Mouse (Mus musculus) kidney, postnatal 0 days (tissue): ENCODE results near the gene Iqsec1. TPM values are rescaled to one million over a fixed set of nuclear protein-coding genes. Genes with fewer than 3 reads are reported as not detected.

Experiments used
- ATAC-seq: fragments of 200-750 bp; cut with Nextera tagmentation; replicated peaks from 2 replicates; pipeline ENCODE4 v1.8.0; 2017; ENCODE audit warnings: low read depth, moderate number of reproducible peaks, moderate TSS enrichment, moderate library complexity; ENCODE audit not compliant: low FRiP score
- DNase-seq: peaks from one replicate; pipeline ENCODE4 v3.0.0-alpha.2; 2016; ENCODE audit warnings: low spot score
- H3K27ac ChIP-seq: fragments of 300-500 bp; sonication (generic); 2 replicates; pipeline ENCODE4 v1.5.1; 2014; ENCODE audit warnings: mild to moderate bottlenecking
- H3K27me3 ChIP-seq: fragments of 300-500 bp; sonication (generic); 2 replicates; pipeline ENCODE4 v1.6.1; 2014; ENCODE audit warnings: low read length, mixed read lengths; ENCODE audit not compliant: insufficient read depth
- H3K36me3 ChIP-seq: fragments of 300-500 bp; sonication (generic); 2 replicates; pipeline ENCODE4 v1.6.1; 2014; ENCODE audit warnings: low read length, mixed read lengths; ENCODE audit not compliant: insufficient read depth
- H3K4me1 ChIP-seq: fragments of 300-500 bp; sonication (generic); replicated peaks from 2 replicates; pipeline ENCODE4 v1.6.1; 2014; ENCODE audit warnings: antibody characterized with exemption, low read length, mixed read lengths; ENCODE audit not compliant: insufficient read depth
- H3K4me2 ChIP-seq: fragments of 300-500 bp; sonication (generic); 2 replicates; pipeline ENCODE4 v1.6.1; 2014; ENCODE audit warnings: mild to moderate bottlenecking, low read length, moderate library complexity, mixed read lengths
- H3K4me3 ChIP-seq: fragments of 300-500 bp; sonication (generic); replicated peaks from 2 replicates; pipeline ENCODE4 v1.5.1; 2014; ENCODE audit warnings: low read depth, low read length
- H3K9ac ChIP-seq: fragments of 300-500 bp; sonication (generic); 2 replicates; pipeline ENCODE4 v1.6.1; 2014; ENCODE audit warnings: low read depth, low read length
- H3K9me3 ChIP-seq: fragments of 300-500 bp; sonication (generic); replicated peaks from 2 replicates; pipeline ENCODE4 v1.6.1; 2016; ENCODE audit warnings: low read length, inconsistent platforms, mixed read lengths
- CTCF ChIP-seq: IDR thresholded peaks from 2 replicates; pipeline ENCODE4 v1.5.1; 2016; ENCODE audit warnings: antibody characterized with exemption, low read depth, mild to moderate bottlenecking, moderate library complexity
- WGBS: fragments of 180-500 bp; shearing (Covaris S2); extraction: QIAGEN DNeasy Blood & Tissue Kit; methylation state at CpG from one replicate; pipeline ENCODE4 v1.1.7; 2014; 5-methylcytosine and 5-hydroxymethylcytosine counted together
- polyA plus RNA-seq: library from polyadenylated mRNA; unstranded; fragments of >200 nt; fragmentation: Nextera tagmentation; extraction: Ambion mirVana; gene quantifications from 2 replicates; pipeline ENCODE4 v1.2.1, GENCODE M21; 2015

Iqsec1 gene
- polyA plus RNA-seq, 1 experiment from 2014 or later, result 12.3 TPM

DNA sequence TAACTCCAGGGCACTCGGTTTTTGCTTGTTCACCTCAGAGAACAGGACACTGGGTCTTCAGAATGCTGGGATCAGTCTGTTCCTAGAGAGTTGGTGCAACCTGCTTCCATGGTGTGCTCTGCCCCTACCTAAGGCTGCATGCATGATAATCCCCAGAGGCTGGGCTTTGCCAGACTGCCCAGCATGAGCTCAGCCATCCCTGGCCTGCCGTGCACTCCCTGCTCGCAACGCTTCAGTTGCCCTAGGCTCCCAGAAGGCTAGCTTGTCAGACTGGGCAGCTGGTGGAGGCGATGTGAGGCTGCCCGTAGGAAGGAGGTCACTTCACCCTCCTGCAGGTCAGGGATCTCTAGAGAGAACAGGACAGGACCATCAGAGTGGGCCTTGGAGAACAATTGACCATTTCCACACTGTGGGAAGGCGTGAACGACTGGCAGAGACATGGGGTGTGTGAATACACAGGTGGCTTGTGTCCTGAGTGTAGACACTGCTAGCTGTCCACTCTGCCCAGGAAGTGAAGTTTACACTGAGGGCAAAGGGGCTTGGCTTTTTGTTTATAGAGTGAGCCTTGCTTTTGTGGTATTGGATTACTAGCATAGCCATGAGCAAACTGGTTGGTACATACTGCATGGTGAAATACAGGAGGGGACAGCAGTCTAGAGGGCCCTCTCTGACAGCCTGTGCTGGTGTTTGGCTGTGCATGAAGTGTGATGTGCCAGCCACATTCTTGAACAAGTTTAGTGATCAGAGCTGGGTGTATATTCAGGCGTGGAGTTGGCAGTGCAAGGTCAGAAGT lies 367.5 kb downstream of the Iqsec1 start:
- Histone ChIP-seq H3K4me1 (peaks cover 26% of the 10 kb centered on the region), H3K27ac (peak overlapping the region; percentile 72), H3K9ac (no peak overlapping the region), H3K9me3 (no peaks in the 10 kb centered on the region), H3K36me3 (no peaks in the 10 kb centered on the region), H3K4me3 (no peak overlapping the region), H3K27me3 (no peaks in the 10 kb centered on the region), H3K4me2 (no peak overlapping the region)
- peak; percentile 80 for ATAC-seq
- WGBS, result 32% methylated on average over 9 of the region's 9 CpGs
- DNase-seq, result peak; percentile 82
- no peak for TF ChIP-seq CTCF

DNA sequence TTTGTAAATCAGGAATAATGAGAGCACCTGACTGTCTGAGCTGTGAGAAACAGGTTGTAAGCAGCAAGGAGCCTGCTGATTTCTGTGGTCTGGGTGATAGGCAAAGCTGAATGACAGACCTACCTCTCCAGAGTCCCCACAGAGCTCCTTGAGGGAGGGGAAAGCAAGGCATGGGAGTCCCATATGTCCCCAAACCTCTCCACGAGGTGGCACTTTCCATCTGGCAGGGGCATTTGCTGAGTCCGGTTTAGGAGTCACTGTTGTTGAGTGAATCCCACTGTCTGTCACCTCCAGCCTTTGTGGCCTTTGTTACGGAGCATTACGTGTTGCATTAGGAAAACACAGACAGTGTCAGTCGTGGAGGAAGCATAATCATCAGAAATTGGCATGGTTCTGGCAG lies 368.5 kb downstream of the Iqsec1 start:
- H3K4me2 ChIP-seq, result no peak overlapping the region
- H3K27ac ChIP-seq, result no peak overlapping the region
- WGBS, result 61% methylated on average over 5 of the region's 5 CpGs
- H3K27me3 ChIP-seq, result no peaks in the 10 kb centered on the region
- no peak for TF ChIP-seq CTCF
- no peak overlapping the region for H3K9ac ChIP-seq
- DNase-seq, result no peak
- H3K4me1 ChIP-seq, result peaks cover 21% of the 10 kb centered on the region
- H3K4me3 ChIP-seq, result no peak overlapping the region
- H3K9me3 ChIP-seq, result no peaks in the 10 kb centered on the region
- ATAC-seq, result no peak
- H3K36me3 ChIP-seq, result no peaks in the 10 kb centered on the region

DNA sequence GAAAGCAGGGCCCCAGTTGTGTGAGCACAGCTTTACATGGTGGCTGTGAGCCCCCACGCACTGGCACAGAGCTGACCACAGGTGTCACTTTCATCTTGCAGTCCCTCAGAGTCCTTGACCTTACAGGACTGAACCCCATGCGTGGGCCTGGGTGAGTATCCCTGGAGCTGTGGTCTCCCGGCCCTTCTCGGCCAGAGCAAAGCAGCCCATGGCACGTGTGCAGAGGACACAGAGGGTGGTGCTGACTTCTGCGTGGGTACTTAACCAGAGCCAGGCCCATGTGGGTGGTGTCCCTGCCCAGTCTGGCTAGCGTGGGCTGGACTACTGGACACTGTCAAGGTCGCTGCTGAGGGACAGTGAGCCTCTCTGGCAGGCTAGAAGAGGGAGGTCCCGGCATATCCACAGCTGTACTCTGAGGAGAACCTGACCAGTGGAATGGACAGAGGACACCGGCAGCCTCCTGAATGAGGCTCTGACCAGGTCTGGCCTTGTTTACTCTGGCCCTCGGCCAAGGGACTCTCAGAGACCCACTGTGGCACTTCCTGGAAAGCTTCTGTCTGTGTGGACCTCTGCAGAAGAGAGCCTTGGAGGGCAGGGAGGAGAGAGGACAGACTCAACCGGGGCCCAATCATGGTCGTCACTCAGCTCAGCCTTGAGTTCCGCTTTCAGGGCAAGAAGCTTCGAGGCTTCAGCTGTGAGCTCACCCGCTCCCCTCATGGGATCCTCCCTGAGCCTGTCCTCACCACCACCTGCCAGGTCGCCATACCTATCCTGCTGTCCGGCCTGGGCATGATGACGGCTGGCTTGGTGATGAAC lies 369.5 kb downstream of the Iqsec1 start:
- no peak overlapping the region for H3K9ac ChIP-seq
- peak; percentile 52 for DNase-seq
- peaks cover 21% of the 10 kb centered on the region for H3K4me1 ChIP-seq
- H3K27me3 ChIP-seq, result no peaks in the 10 kb centered on the region
- H3K4me2 ChIP-seq, result no peak overlapping the region
- H3K4me3 ChIP-seq, result no peak overlapping the region
- TF ChIP-seq CTCF, result no peak
- peak; percentile 48 for ATAC-seq
- no peaks in the 10 kb centered on the region for H3K36me3 ChIP-seq
- peak overlapping the region; percentile 36; the same call in 1 of the 2 replicates for H3K27ac ChIP-seq
- H3K9me3 ChIP-seq, result no peaks in the 10 kb centered on the region
- 39% methylated on average over 19 of the region's 19 CpGs for WGBS

DNA sequence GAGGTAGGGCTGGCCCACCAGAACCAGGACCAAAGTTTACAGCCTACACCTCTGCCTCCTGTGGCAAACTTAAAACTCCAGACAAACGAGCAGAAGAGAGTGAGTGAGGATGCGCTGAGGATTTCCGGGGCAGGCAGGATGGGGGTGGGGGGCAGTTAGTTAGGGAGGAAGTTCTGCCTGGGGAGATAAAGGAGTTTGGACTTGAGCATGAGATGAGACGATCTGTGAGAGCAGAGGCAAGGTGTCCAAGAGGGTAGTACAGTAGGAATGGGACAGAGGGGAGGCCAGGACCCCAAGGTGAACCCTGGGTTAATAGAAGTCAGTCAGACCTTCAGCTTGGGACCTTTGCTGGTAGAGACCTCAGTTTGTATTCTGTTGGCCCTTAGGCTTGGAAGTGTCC lies 370.2 kb downstream of the Iqsec1 start:
- Histone ChIP-seq H3K4me3 (no peak overlapping the region), H3K4me2 (no peak overlapping the region), H3K27me3 (no peaks in the 10 kb centered on the region), H3K9ac (no peak overlapping the region), H3K36me3 (no peaks in the 10 kb centered on the region), H3K9me3 (no peaks in the 10 kb centered on the region), H3K4me1 (peaks cover 21% of the 10 kb centered on the region), H3K27ac (no peak overlapping the region)
- DNase-seq (no peak), ATAC-seq (no peak)
- TF ChIP-seq CTCF, result no peak
- 72% methylated on average over 4 of the region's 4 CpGs for WGBS

DNA sequence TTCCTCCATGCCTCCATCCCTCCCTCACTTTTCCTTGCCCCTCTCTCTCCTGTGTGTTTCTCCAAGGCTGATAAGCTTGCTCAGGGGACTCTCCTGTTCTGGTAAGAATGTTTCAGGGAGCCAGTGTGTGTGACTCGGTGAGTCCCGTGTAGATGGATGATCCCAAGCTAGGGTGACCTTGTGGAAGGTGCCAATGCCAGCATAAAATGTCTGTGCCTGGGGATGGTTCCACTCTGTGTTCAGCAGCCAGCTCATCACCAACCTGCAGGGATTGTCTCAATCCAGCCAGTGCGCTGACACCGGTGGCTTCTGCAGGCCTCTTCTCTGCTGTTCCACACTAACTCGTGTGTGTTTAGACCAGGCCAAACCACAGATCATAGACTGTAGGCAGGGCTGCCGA lies 372.0 kb downstream of the Iqsec1 start:
- H3K27ac ChIP-seq, result no peak overlapping the region
- H3K4me1 ChIP-seq, result peaks cover 21% of the 10 kb centered on the region
- ATAC-seq (no peak), DNase-seq (no peak)
- no peak overlapping the region for H3K4me3 ChIP-seq
- H3K36me3 ChIP-seq, result no peaks in the 10 kb centered on the region
- TF ChIP-seq CTCF, result no peak
- H3K27me3 ChIP-seq, result no peaks in the 10 kb centered on the region
- WGBS, result 86% methylated on average over 6 of the region's 6 CpGs
- H3K4me2 ChIP-seq, result no peak overlapping the region
- H3K9me3 ChIP-seq, result no peaks in the 10 kb centered on the region
- H3K9ac ChIP-seq, result no peak overlapping the region

DNA sequence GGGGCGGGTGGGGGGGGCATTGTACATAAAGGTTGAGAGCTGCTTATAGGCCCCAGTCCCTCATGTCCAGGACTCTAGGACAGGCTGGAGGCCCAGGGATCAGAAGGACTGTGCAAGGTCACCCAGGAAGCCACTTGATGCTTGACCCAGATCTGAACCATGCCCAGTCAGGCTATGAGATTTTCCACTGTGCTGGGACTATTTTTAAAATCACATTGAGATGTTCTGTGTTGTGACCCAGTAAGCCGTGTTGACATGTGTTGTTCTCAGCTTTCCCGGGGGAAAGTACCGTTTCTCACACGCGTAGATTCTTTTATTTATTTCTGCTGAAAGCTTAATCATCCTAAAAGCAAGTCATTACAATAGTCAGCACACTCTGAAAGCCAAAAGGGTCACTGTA lies 372.5 kb downstream of the Iqsec1 start:
- H3K36me3 ChIP-seq, result no peaks in the 10 kb centered on the region
- ATAC-seq (no peak), DNase-seq (no peak)
- 68% methylated on average over 6 of the region's 6 CpGs for WGBS
- H3K4me1 ChIP-seq, result peaks cover 18% of the 10 kb centered on the region
- no peaks in the 10 kb centered on the region for H3K9me3 ChIP-seq
- H3K27ac ChIP-seq, result no peak overlapping the region
- no peak for TF ChIP-seq CTCF
- no peak overlapping the region for H3K4me2 ChIP-seq
- no peak overlapping the region for H3K4me3 ChIP-seq
- no peak overlapping the region for H3K9ac ChIP-seq
- no peaks in the 10 kb centered on the region for H3K27me3 ChIP-seq
